Mouse (Mus musculus): Measurements from ENCODE around the gene Ggcx. TPM values are rescaled to one million over a fixed set of nuclear protein-coding genes. Genes with fewer than 3 reads are reported as not detected.

The Ggcx gene
- polyA plus RNA-seq, 1 experiment from 2014 or later: 33.8 TPM

DNA sequence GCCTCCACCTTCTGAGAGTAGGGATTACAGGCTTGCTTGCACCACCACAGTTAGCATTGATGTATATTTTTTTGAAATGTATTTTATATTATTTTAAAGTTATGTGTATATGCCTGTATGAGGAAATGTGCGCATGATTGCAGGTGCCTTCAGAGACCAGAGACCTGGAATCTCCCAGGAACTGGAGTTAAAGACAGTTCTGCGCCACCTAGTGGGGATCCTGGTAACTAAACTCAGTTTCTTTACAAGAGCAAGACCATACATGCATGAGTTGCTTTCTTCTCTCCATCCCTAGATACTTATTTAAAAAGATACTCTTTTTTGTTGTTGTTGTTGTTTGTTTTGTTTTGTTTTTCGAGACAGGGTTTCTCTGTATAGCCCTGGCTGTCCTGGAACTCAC is 4.5 kb upstream of the Ggcx start:
- H3K9ac ChIP-seq: no peak overlapping the region
- H3K4me3 ChIP-seq: no peak overlapping the region
- H3K9me3 ChIP-seq (replicated peaks): no peaks in the 10 kb centered on the region
- WGBS: 15% methylated on average over 3 of the region's 3 CpGs
- H3K4me1 ChIP-seq (replicated peaks): peaks cover 4% of the 10 kb centered on the region; the same call in 1 of the 2 replicates
- ATAC-seq (ENCODE audit: insufficient number of reproducible peaks, low FRiP score): no peak
- no peak overlapping the region for H3K27ac ChIP-seq (ENCODE audit: poor library complexity, severe bottlenecking)
- no peak overlapping the region for H3K4me2 ChIP-seq
- H3K36me3 ChIP-seq: no peaks in the 10 kb centered on the region
- H3K27me3 ChIP-seq (replicated peaks): no peaks in the 10 kb centered on the region

GRCm38 (mm10) chr6:72410003-72410402 is 4.1 kb upstream of the Ggcx start:
- Histone ChIP-seq H3K4me3 (no peak overlapping the region), H3K4me1 (replicated peaks) (peaks cover 7% of the 10 kb centered on the region), H3K27ac (ENCODE audit: poor library complexity, severe bottlenecking) (no peak overlapping the region), H3K9ac (no peak overlapping the region), H3K9me3 (replicated peaks) (no peaks in the 10 kb centered on the region), H3K27me3 (replicated peaks) (no peaks in the 10 kb centered on the region), H3K4me2 (no peak overlapping the region), H3K36me3 (no peaks in the 10 kb centered on the region)
- ATAC-seq (ENCODE audit: insufficient number of reproducible peaks, low FRiP score): no peak
- 15% methylated on average over 1 of the region's 1 CpGs for WGBS

GRCm38 (mm10) chr6:72410518-72410917 is 3.6 kb upstream of the Ggcx start:
- Histone ChIP-seq H3K9me3 (replicated peaks) (no peaks in the 10 kb centered on the region), H3K27me3 (replicated peaks) (no peaks in the 10 kb centered on the region), H3K4me1 (replicated peaks) (peaks cover 11% of the 10 kb centered on the region), H3K4me3 (no peak overlapping the region), H3K9ac (no peak overlapping the region), H3K36me3 (no peaks in the 10 kb centered on the region), H3K4me2 (no peak overlapping the region), H3K27ac (ENCODE audit: poor library complexity, severe bottlenecking) (no peak overlapping the region)
- 77% methylated on average over 7 of the region's 7 CpGs for WGBS
- no peak for ATAC-seq (ENCODE audit: insufficient number of reproducible peaks, low FRiP score)

- no peak for ATAC-seq (ENCODE audit: insufficient number of reproducible peaks, low FRiP score)
- H3K4me3 ChIP-seq: peak overlapping the region; percentile 93
Measured at GRCm38 (mm10) chr6:72415181-72415580, 1.1 kb downstream of the Ggcx start.

GRCm38 (mm10) chr6:72415964-72416772 is 2.1 kb downstream of the Ggcx start:
- 0 out of 2 replicates have a peak overlapping the region, but pooled peaks have one; percentile 11 for H3K9ac ChIP-seq

More at GRCm38 (mm10) chr6:72415181-72415580, 1.1 kb downstream of the Ggcx start:
- 81% methylated on average over 5 of the region's 5 CpGs for WGBS
- Histone ChIP-seq H3K27me3 (replicated peaks) (no peaks in the 10 kb centered on the region), H3K9me3 (replicated peaks) (no peaks in the 10 kb centered on the region), H3K4me2 (peak overlapping the region; percentile 85), H3K9ac (peak overlapping the region; percentile 93; the same call in 1 of the 2 replicates), H3K36me3 (peaks cover 31% of the 10 kb centered on the region), H3K4me1 (replicated peaks) (peaks cover 19% of the 10 kb centered on the region), H3K27ac (ENCODE audit: poor library complexity, severe bottlenecking) (no peak overlapping the region)

GRCm38 (mm10) chr6:72418279-72418678 is 4.2 kb downstream of the Ggcx start:
- Histone ChIP-seq H3K27ac (ENCODE audit: poor library complexity, severe bottlenecking) (no peak overlapping the region), H3K9me3 (replicated peaks) (no peaks in the 10 kb centered on the region), H3K27me3 (replicated peaks) (no peaks in the 10 kb centered on the region), H3K9ac (no peak overlapping the region), H3K4me1 (replicated peaks) (peaks cover 19% of the 10 kb centered on the region), H3K4me2 (no peak overlapping the region), H3K36me3 (peaks cover 60% of the 10 kb centered on the region), H3K4me3 (no peak overlapping the region)
- no peak for ATAC-seq (ENCODE audit: insufficient number of reproducible peaks, low FRiP score)
- 90% methylated on average over 4 of the region's 4 CpGs for WGBS

More at GRCm38 (mm10) chr6:72415964-72416772, 2.1 kb downstream of the Ggcx start:
- H3K4me2 ChIP-seq: 0 out of 2 replicates have a peak overlapping the region, but pooled peaks have one; percentile 3
- H3K4me1 ChIP-seq (replicated peaks): peaks cover 19% of the 10 kb centered on the region
- ATAC-seq (ENCODE audit: insufficient number of reproducible peaks, low FRiP score): no peak
- no peaks in the 10 kb centered on the region for H3K9me3 ChIP-seq (replicated peaks)
- no peaks in the 10 kb centered on the region for H3K27me3 ChIP-seq (replicated peaks)
- no peak overlapping the region for H3K27ac ChIP-seq (ENCODE audit: poor library complexity, severe bottlenecking)
- no peak overlapping the region for H3K4me3 ChIP-seq
- 72% methylated on average over 7 of the region's 7 CpGs for WGBS
- peaks cover 41% of the 10 kb centered on the region for H3K36me3 ChIP-seq

DNA sequence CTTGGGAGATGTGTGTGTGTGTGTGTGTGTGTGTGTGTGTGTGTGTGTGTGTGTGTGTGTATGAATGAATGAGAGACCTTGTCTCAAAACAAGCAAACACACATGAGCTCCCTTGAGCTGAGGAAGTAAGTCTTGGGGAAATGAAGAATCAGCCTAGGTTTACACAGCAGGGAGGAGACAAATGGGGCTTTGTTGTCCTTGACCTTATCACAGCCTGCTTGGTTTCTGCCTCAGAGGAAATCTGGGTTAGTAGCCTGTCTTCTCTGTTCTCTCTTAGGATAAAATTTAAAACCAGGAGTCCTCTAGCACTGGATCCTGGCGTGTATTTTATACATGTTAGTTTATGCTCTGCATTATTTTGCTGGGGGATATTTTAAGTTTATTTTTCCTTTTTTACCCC is 5.7 kb downstream of the Ggcx start:
- H3K4me2 ChIP-seq: no peak overlapping the region
- H3K36me3 ChIP-seq: peaks cover 76% of the 10 kb centered on the region
- peaks cover 14% of the 10 kb centered on the region for H3K4me1 ChIP-seq (replicated peaks)
- H3K4me3 ChIP-seq: no peak overlapping the region
- ATAC-seq (ENCODE audit: insufficient number of reproducible peaks, low FRiP score): no peak
- H3K9ac ChIP-seq: no peak overlapping the region
- H3K27ac ChIP-seq (ENCODE audit: poor library complexity, severe bottlenecking): peak overlapping the region; percentile 15; the same call in 1 of the 2 replicates
- 73% methylated on average over 1 of the region's 1 CpGs for WGBS
- no peaks in the 10 kb centered on the region for H3K9me3 ChIP-seq (replicated peaks)
- no peaks in the 10 kb centered on the region for H3K27me3 ChIP-seq (replicated peaks)

DNA sequence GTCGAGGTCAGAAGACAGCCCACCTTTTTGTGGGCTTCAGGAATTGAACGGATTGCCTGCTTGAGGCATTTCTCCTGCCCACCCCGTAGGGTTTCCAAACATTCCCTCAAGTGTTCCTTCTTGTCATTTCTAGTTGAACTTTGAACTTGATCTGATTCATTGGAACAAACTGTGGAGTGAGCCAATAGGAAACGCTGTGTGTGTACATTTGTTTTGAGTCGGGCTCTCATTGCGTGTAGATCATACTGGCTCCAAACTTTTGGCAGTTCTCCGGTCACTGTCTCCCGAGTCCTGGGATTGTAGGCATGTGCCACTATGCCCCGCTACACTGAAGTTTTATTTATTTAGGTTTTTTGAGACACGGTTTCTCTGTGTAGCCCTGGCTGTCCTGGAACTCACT is 6.8 kb downstream of the Ggcx start:
- no peak overlapping the region for H3K27ac ChIP-seq (ENCODE audit: poor library complexity, severe bottlenecking)
- H3K27me3 ChIP-seq (replicated peaks): no peaks in the 10 kb centered on the region
- H3K4me2 ChIP-seq: no peak overlapping the region
- H3K4me3 ChIP-seq: no peak overlapping the region
- H3K36me3 ChIP-seq: peaks cover 83% of the 10 kb centered on the region
- H3K9me3 ChIP-seq (replicated peaks): no peaks in the 10 kb centered on the region
- no peak overlapping the region for H3K9ac ChIP-seq
- H3K4me1 ChIP-seq (replicated peaks): peaks cover 4% of the 10 kb centered on the region
- ATAC-seq (ENCODE audit: insufficient number of reproducible peaks, low FRiP score): no peak
- 91% methylated on average over 10 of the region's 10 CpGs for WGBS

- Histone ChIP-seq H3K9ac (no peak overlapping the region), H3K36me3 (peaks cover 90% of the 10 kb centered on the region), H3K27ac (ENCODE audit: poor library complexity, severe bottlenecking) (no peak overlapping the region), H3K4me2 (no peak overlapping the region), H3K9me3 (replicated peaks) (no peaks in the 10 kb centered on the region), H3K27me3 (replicated peaks) (no peaks in the 10 kb centered on the region), H3K4me3 (no peak overlapping the region), H3K4me1 (replicated peaks) (no peaks in the 10 kb centered on the region)
- 88% methylated on average over 11 of the region's 11 CpGs for WGBS
- ATAC-seq (ENCODE audit: insufficient number of reproducible peaks, low FRiP score): no peak
Measured at GRCm38 (mm10) chr6:72425646-72426045, 11.5 kb downstream of the Ggcx start.

GRCm38 (mm10) chr6:72428036-72428435 is 13.9 kb downstream of the Ggcx start:
- Histone ChIP-seq H3K9me3 (replicated peaks) (no peaks in the 10 kb centered on the region), H3K4me3 (no peak overlapping the region), H3K9ac (no peak overlapping the region), H3K4me2 (no peak overlapping the region), H3K4me1 (replicated peaks) (no peaks in the 10 kb centered on the region), H3K27me3 (replicated peaks) (no peaks in the 10 kb centered on the region), H3K27ac (ENCODE audit: poor library complexity, severe bottlenecking) (no peak overlapping the region), H3K36me3 (peaks cover 85% of the 10 kb centered on the region)
- WGBS: 45% methylated on average over 8 of the region's 8 CpGs
- ATAC-seq (ENCODE audit: insufficient number of reproducible peaks, low FRiP score): 0 out of 2 replicates have a peak, but pooled peaks have one; percentile 24

GRCm38 (mm10) chr6:72429061-72429842 is 15.1 kb downstream of the Ggcx start:
- peaks cover 85% of the 10 kb centered on the region for H3K36me3 ChIP-seq
- WGBS: 82% methylated on average over 21 of the region's 21 CpGs
- no peaks in the 10 kb centered on the region for H3K9me3 ChIP-seq (replicated peaks)
- no peaks in the 10 kb centered on the region for H3K27me3 ChIP-seq (replicated peaks)
- ATAC-seq (ENCODE audit: insufficient number of reproducible peaks, low FRiP score): no peak
- H3K4me2 ChIP-seq: no peak overlapping the region
- no peak overlapping the region for H3K27ac ChIP-seq (ENCODE audit: poor library complexity, severe bottlenecking)
- no peak overlapping the region for H3K9ac ChIP-seq
- H3K4me1 ChIP-seq (replicated peaks): no peaks in the 10 kb centered on the region
- H3K4me3 ChIP-seq: no peak overlapping the region
